Mouse (Mus musculus) gastrocnemius, postnatal 10 days (tissue): ENCODE results near the gene Srgap3. TPM values are rescaled to one million over a fixed set of nuclear protein-coding genes. Genes with fewer than 3 reads are reported as not detected.

Source experiments
- DNase-seq: peaks from one replicate; pipeline ENCODE4 v3.0.0; 2021; ENCODE audit warnings: mixed read lengths
- total RNA-seq, 2 experiments: library from RNA; stranded (reverse); gene quantifications; 2 replicates each; pipeline ENCODE4 v1.2.3; 2021

Gene Srgap3
- total RNA-seq, 2 experiments from 2014 or later = 7.8 to 12.4 TPM

DNA sequence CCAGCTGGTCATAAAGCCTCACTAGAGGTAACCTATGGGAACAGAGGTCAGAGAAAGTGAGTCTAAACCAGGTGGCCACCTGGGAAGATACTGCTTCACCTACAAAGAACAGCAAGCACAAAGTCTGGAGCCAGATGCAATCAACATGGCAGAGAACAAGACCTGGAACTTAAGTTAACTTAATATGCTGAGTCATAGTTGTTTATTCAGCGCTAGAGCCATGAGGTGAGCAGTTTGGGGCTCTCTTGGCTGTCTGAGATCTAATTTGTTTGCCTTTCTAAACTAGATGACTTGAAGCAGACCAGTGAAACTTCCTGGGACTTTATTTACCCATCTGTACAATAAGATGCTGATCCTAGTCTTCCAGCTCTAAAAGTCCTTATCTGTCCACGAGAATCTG, 263.0 kb downstream of the Srgap3 start:
- DNase-seq = no peak

Other genes with a start within 250 kb of the Srgap3 start
- gene Thumpd3, start 99.0 kb upstream of the Srgap3 start, total RNA-seq = 10 to 100 TPM; 16.9 to 17.0 TPM
- 10 to 100 TPM; 54.8 to 82.3 TPM for gene Setd5, start 130.1 kb upstream of the Srgap3 start, total RNA-seq
- gene Lhfpl4, start 248.1 kb upstream of the Srgap3 start, total RNA-seq = under 1 TPM; 0.75 to 0.81 TPM